In genomic region chr15:5811154-5811732, GRCm38 (mm10) we compare ENCODE assay signal across 15 mouse cellular contexts.
DNase-seq lines count a peak whose midpoint lies in the region; ATAC-seq lines count a peak whose summit lies in the region.
"Had no signal": no experiment of that assay in that cellular context is flagged by ENCODE, and none has a peak within 500 bp of the region (broad histone marks: within the 10 kb centered on the region; RNA-seq: fewer than 3 reads in every experiment).

No protein-coding gene starts in this region.

- WGBS in kidney, embryonic 15.5 days = 75% methylated on average over 9 of the region's 9 CpGs
- 71% methylated on average over 9 of the region's 9 CpGs for WGBS in kidney, embryonic 14.5 days
- WGBS in intestine, embryonic 16.5 days = 69% methylated on average over 9 of the region's 9 CpGs
- WGBS in forebrain, embryonic 11.5 days = 88% methylated on average over 9 of the region's 9 CpGs

- H3K4me2 ChIP-seq in kidney, embryonic 15.5 days = no peak overlapping the region
- H3K4me2 ChIP-seq in kidney, embryonic 14.5 days (replicated peaks; ENCODE audit: low read depth, low read length) = no peak overlapping the region
- H3K4me2 ChIP-seq in intestine, embryonic 16.5 days (ENCODE audit: low read depth, low read length) = no peak overlapping the region
- no peak overlapping the region for H3K4me2 ChIP-seq in forebrain, embryonic 11.5 days (ENCODE audit: low read depth, low read length, severe bottlenecking)

- H3K27ac ChIP-seq in kidney, embryonic 15.5 days = no peak overlapping the region
- H3K27ac ChIP-seq in kidney, embryonic 14.5 days (ENCODE audit: low read depth, low read length) = no peak overlapping the region
- H3K27ac ChIP-seq in intestine, embryonic 16.5 days (ENCODE audit: low read length) = no peak overlapping the region
- no peak overlapping the region for H3K27ac ChIP-seq in forebrain, embryonic 11.5 days (ENCODE audit: low read depth, low read length)
- H3K27ac ChIP-seq: forebrain, embryonic 10.5 days; kidney, postnatal 0 days; macrophage had no signal

- DNase-seq in 3T3-L1 (ENCODE audit: low read depth, low spot score) = peak; percentile 76
- peak; percentile 65 for DNase-seq in NIH3T3 (ENCODE audit: low read depth)
- DNase-seq in forebrain, embryonic 11.5 days (ENCODE audit: low spot score) = no peak
- no peak for DNase-seq in T-cell, adult 2 months (ENCODE audit: low spot score)
- DNase-seq: adrenal gland, postnatal 25 days; cerebellum, postnatal 36 days; heart, postnatal 36 days; liver had no signal

- H3K9ac ChIP-seq in kidney, embryonic 15.5 days = no peak overlapping the region
- H3K9ac ChIP-seq in kidney, embryonic 14.5 days (ENCODE audit: low read depth, low read length) = no peak overlapping the region
- H3K9ac ChIP-seq in intestine, embryonic 16.5 days (ENCODE audit: low read depth, low read length) = no peak overlapping the region
- H3K9ac ChIP-seq in forebrain, embryonic 11.5 days (ENCODE audit: low read length) = no peak overlapping the region

- H3K36me3 ChIP-seq in kidney, embryonic 15.5 days = no peaks in the 10 kb centered on the region
- no peaks in the 10 kb centered on the region for H3K36me3 ChIP-seq in kidney, embryonic 14.5 days (ENCODE audit: control insufficient read depth, insufficient read depth, low read length)
- no peaks in the 10 kb centered on the region for H3K36me3 ChIP-seq in intestine, embryonic 16.5 days (ENCODE audit: control insufficient read depth, insufficient read depth, low read length)
- no peaks in the 10 kb centered on the region for H3K36me3 ChIP-seq in forebrain, embryonic 11.5 days (ENCODE audit: control insufficient read depth, insufficient read depth, low read length)
- H3K36me3 ChIP-seq: forebrain, embryonic 10.5 days had no signal

- ATAC-seq in kidney, embryonic 15.5 days (replicated peaks; ENCODE audit: low FRiP score) = peak; percentile 64; the same call in 1 of the 2 replicates
- no peak for ATAC-seq in kidney, embryonic 14.5 days (ENCODE audit: low FRiP score, low TSS enrichment)
- ATAC-seq in intestine, embryonic 16.5 days = peak; percentile 92
- no peak for ATAC-seq in forebrain, embryonic 11.5 days (replicated peaks; ENCODE audit: low FRiP score)

- no peaks in the 10 kb centered on the region for H3K27me3 ChIP-seq in kidney, embryonic 15.5 days
- no peaks in the 10 kb centered on the region for H3K27me3 ChIP-seq in kidney, embryonic 14.5 days (ENCODE audit: control insufficient read depth, insufficient read depth, low read length)
- H3K27me3 ChIP-seq in intestine, embryonic 16.5 days (replicated peaks; ENCODE audit: control insufficient read depth, insufficient read depth, low read length) = no peaks in the 10 kb centered on the region
- H3K27me3 ChIP-seq in forebrain, embryonic 11.5 days (ENCODE audit: control insufficient read depth, insufficient read depth, low read length) = no peaks in the 10 kb centered on the region
- H3K27me3 ChIP-seq: CH12.LX had no signal

- no peak overlapping the region for H3K4me3 ChIP-seq in kidney, embryonic 15.5 days (replicated peaks)
- no peak overlapping the region for H3K4me3 ChIP-seq in kidney, embryonic 14.5 days (ENCODE audit: low read length)
- H3K4me3 ChIP-seq in intestine, embryonic 16.5 days (ENCODE audit: low read length) = no peak overlapping the region
- H3K4me3 ChIP-seq in forebrain, embryonic 11.5 days (ENCODE audit: low read depth, low read length) = no peak overlapping the region
- H3K4me3 ChIP-seq: forebrain, embryonic 10.5 days had no signal

- H3K9me3 ChIP-seq in kidney, embryonic 15.5 days (replicated peaks) = no peaks in the 10 kb centered on the region
- no peaks in the 10 kb centered on the region for H3K9me3 ChIP-seq in kidney, embryonic 14.5 days (ENCODE audit: control insufficient read depth, low read length)
- no peaks in the 10 kb centered on the region for H3K9me3 ChIP-seq in intestine, embryonic 16.5 days (ENCODE audit: control insufficient read depth, low read length)
- no peaks in the 10 kb centered on the region for H3K9me3 ChIP-seq in forebrain, embryonic 11.5 days (ENCODE audit: control insufficient read depth, low read length)
- H3K9me3 ChIP-seq: forebrain, embryonic 10.5 days had no signal

- H3K4me1 ChIP-seq in kidney, embryonic 15.5 days = no peaks in the 10 kb centered on the region
- H3K4me1 ChIP-seq in kidney, embryonic 14.5 days (ENCODE audit: control insufficient read depth, insufficient read depth, low read length) = no peaks in the 10 kb centered on the region
- peaks cover 4% of the 10 kb centered on the region; the same call in 1 of the 2 replicates for H3K4me1 ChIP-seq in intestine, embryonic 16.5 days (ENCODE audit: control insufficient read depth, insufficient read depth, low read length)
- no peaks in the 10 kb centered on the region for H3K4me1 ChIP-seq in forebrain, embryonic 11.5 days (replicated peaks; ENCODE audit: control insufficient read depth, insufficient read depth, low read length)
- H3K4me1 ChIP-seq: forebrain, embryonic 10.5 days had no signal

Comparison
In these comparisons a context has a peak if more than half of its experiments do, and no peak if none do; other contexts are left out.
1. ATAC-seq: peak in kidney, embryonic 15.5 days (single experiment) and intestine, embryonic 16.5 days (single experiment); none in kidney, embryonic 14.5 days (single experiment) and forebrain, embryonic 11.5 days (single experiment).
2. DNase-seq: peak in 3T3-L1 (single experiment) and NIH3T3 (single experiment); none in forebrain, embryonic 11.5 days (single experiment) and T-cell, adult 2 months (single experiment).